Mouse (Mus musculus): ENCODE results near the gene Slc19a3. TPM values are rescaled to one million over a fixed set of nuclear protein-coding genes. Genes with fewer than 3 reads are reported as not detected.

Gene Slc19a3
- polyA plus RNA-seq, 1 experiment from 2014 or later = 0.56 TPM

- Histone ChIP-seq H3K4me2 (replicated peaks; ENCODE audit: low read depth, low read length) (no peak within 1 kb of the TSS), H3K9ac (replicated peaks; ENCODE audit: low read depth, low read length) (no peak within 1 kb of the TSS), H3K27ac (ENCODE audit: low read length) (no peak within 1 kb of the TSS), H3K4me1 (ENCODE audit: control insufficient read depth, insufficient read depth, low read length) (no peaks in the 10 kb centered on the region), H3K36me3 (ENCODE audit: control insufficient read depth, insufficient read depth, low read length) (no peaks in the 10 kb centered on the region), H3K27me3 (ENCODE audit: control insufficient read depth, insufficient read depth, low read length) (no peaks in the 10 kb centered on the region), H3K9me3 (ENCODE audit: control insufficient read depth, low read depth, low read length) (no peaks in the 10 kb centered on the region), H3K4me3 (ENCODE audit: low read depth, low read length) (no peak within 1 kb of the TSS)
- WGBS = 88% methylated on average over 4 of the region's 4 CpGs
- no peak for ATAC-seq (ENCODE audit: insufficient number of reproducible peaks, insufficient read depth, low FRiP score, low read depth)
These were observed 22.4 kb upstream of the Slc19a3 start, which contains the start of gene Krtap28-13 for GRCm38 (mm10) chr1:83060643-83061042. Gene Krtap28-13, plus strand, starts transcription at chr1:83060930.

DNA sequence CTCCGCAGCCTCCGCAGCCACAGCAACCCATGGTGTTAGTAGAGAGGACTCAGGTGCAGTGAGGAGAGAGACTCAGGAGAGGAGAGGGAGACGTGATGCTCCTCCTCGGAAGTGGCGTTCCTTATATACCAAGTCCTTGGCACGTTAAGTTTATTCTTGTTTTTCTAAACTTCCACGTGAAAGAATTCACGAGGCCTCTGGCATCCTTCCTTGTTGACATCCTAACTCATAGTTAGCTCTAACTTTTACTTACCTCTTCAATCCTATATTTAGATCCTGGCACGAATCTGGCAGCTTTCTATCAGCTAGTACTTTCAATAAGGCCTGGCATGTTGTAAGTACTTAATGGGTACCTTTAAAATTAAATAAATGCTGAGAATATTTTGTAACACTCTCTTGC, 21.0 kb upstream of the Slc19a3 start, which contains the start of gene A030005K14Rik:
A030005K14Rik (minus strand) TSS at position 101 of the 400 bp plus-strand sequence.
- Histone ChIP-seq H3K36me3 (ENCODE audit: control insufficient read depth, insufficient read depth, low read length) (no peaks in the 10 kb centered on the region), H3K27me3 (ENCODE audit: control insufficient read depth, insufficient read depth, low read length) (no peaks in the 10 kb centered on the region), H3K9ac (replicated peaks; ENCODE audit: low read depth, low read length) (no peak within 1 kb of the TSS), H3K4me2 (replicated peaks; ENCODE audit: low read depth, low read length) (no peak within 1 kb of the TSS), H3K9me3 (ENCODE audit: control insufficient read depth, low read depth, low read length) (no peaks in the 10 kb centered on the region), H3K4me1 (ENCODE audit: control insufficient read depth, insufficient read depth, low read length) (no peaks in the 10 kb centered on the region), H3K27ac (ENCODE audit: low read length) (no peak within 1 kb of the TSS), H3K4me3 (ENCODE audit: low read depth, low read length) (no peak within 1 kb of the TSS)
- no peak for ATAC-seq (ENCODE audit: insufficient number of reproducible peaks, insufficient read depth, low FRiP score, low read depth)
- WGBS = 86% methylated on average over 9 of the region's 9 CpGs

- Histone ChIP-seq H3K27me3 (ENCODE audit: control insufficient read depth, insufficient read depth, low read length) (no peaks in the 10 kb centered on the region), H3K4me3 (ENCODE audit: low read depth, low read length) (no peak overlapping the region), H3K36me3 (ENCODE audit: control insufficient read depth, insufficient read depth, low read length) (no peaks in the 10 kb centered on the region), H3K9me3 (ENCODE audit: control insufficient read depth, low read depth, low read length) (no peaks in the 10 kb centered on the region), H3K4me2 (replicated peaks; ENCODE audit: low read depth, low read length) (no peak overlapping the region), H3K9ac (replicated peaks; ENCODE audit: low read depth, low read length) (no peak overlapping the region), H3K27ac (ENCODE audit: low read length) (no peak overlapping the region), H3K4me1 (ENCODE audit: control insufficient read depth, insufficient read depth, low read length) (no peaks in the 10 kb centered on the region)
- 18% methylated on average over 1 of the region's 1 CpGs for WGBS
- no peak for ATAC-seq (ENCODE audit: insufficient number of reproducible peaks, insufficient read depth, low FRiP score, low read depth)
These were observed 20.2 kb upstream of the Slc19a3 start for GRCm38 (mm10) chr1:83058481-83058880.

DNA sequence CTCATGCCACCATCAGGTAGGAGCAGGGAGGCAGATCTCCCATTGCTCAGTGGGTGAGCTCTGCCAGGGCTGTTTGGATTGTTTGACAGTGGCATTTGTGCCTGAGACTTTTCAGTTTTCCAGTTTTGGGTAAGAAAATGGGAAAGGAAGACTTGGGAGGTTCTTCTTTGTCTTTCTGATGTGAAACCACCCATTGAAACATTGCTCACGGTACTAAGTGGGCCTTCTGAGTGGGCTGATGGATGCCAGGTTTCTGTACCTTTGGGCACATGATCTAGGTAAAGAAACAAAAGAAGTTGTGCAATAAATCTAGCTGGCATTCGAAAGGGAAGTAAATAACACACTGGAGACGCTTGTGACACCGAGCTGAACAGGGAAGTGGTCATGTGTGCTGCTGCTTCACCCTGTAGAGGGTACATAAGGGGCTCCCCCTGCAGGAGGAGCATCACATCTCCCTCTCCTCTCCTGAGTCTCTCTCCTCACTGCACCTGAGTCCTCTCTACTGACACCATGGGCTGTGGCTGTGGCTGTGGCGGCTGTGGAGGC, 6.7 kb upstream of the Slc19a3 start, which contains the start of gene Gm47969:
Gm47969 (plus strand) TSS at position 51 of the 546 bp plus-strand sequence.
- Histone ChIP-seq H3K4me2 (replicated peaks; ENCODE audit: low read depth, low read length) (no peak within 1 kb of the TSS), H3K27me3 (ENCODE audit: control insufficient read depth, insufficient read depth, low read length) (no peaks in the 10 kb centered on the region), H3K4me3 (ENCODE audit: low read depth, low read length) (no peak within 1 kb of the TSS), H3K9ac (replicated peaks; ENCODE audit: low read depth, low read length) (no peak within 1 kb of the TSS), H3K4me1 (ENCODE audit: control insufficient read depth, insufficient read depth, low read length) (no peaks in the 10 kb centered on the region), H3K27ac (ENCODE audit: low read length) (no peak within 1 kb of the TSS), H3K36me3 (ENCODE audit: control insufficient read depth, insufficient read depth, low read length) (no peaks in the 10 kb centered on the region), H3K9me3 (ENCODE audit: control insufficient read depth, low read depth, low read length) (no peaks in the 10 kb centered on the region)
- ATAC-seq (ENCODE audit: insufficient number of reproducible peaks, insufficient read depth, low FRiP score, low read depth) = no peak
- WGBS = 84% methylated on average over 5 of the region's 5 CpGs

- Histone ChIP-seq H3K36me3 (ENCODE audit: control insufficient read depth, insufficient read depth, low read length) (no peaks in the 10 kb centered on the region), H3K9ac (replicated peaks; ENCODE audit: low read depth, low read length) (no peak within 1 kb of the TSS), H3K9me3 (ENCODE audit: control insufficient read depth, low read depth, low read length) (no peaks in the 10 kb centered on the region), H3K27me3 (ENCODE audit: control insufficient read depth, insufficient read depth, low read length) (no peaks in the 10 kb centered on the region), H3K27ac (ENCODE audit: low read length) (no peak within 1 kb of the TSS), H3K4me2 (replicated peaks; ENCODE audit: low read depth, low read length) (no peak within 1 kb of the TSS), H3K4me1 (ENCODE audit: control insufficient read depth, insufficient read depth, low read length) (no peaks in the 10 kb centered on the region), H3K4me3 (ENCODE audit: low read depth, low read length) (no peak within 1 kb of the TSS)
- WGBS = 89% methylated on average over 2 of the region's 2 CpGs
- no peak for ATAC-seq (ENCODE audit: insufficient number of reproducible peaks, insufficient read depth, low FRiP score, low read depth)
These were observed 4.1 kb upstream of the Slc19a3 start, which contains the start of gene Krtap28-10 for GRCm38 (mm10) chr1:83042380-83042779. Gene Krtap28-10, minus strand, starts transcription at chr1:83042480.

- Histone ChIP-seq H3K27ac (ENCODE audit: low read length) (no peak overlapping the region), H3K36me3 (ENCODE audit: control insufficient read depth, insufficient read depth, low read length) (no peaks in the 10 kb centered on the region), H3K4me2 (replicated peaks; ENCODE audit: low read depth, low read length) (no peak overlapping the region), H3K9me3 (ENCODE audit: control insufficient read depth, low read depth, low read length) (no peaks in the 10 kb centered on the region), H3K9ac (replicated peaks; ENCODE audit: low read depth, low read length) (no peak overlapping the region), H3K4me3 (ENCODE audit: low read depth, low read length) (no peak overlapping the region), H3K27me3 (ENCODE audit: control insufficient read depth, insufficient read depth, low read length) (no peaks in the 10 kb centered on the region), H3K4me1 (ENCODE audit: control insufficient read depth, insufficient read depth, low read length) (no peaks in the 10 kb centered on the region)
- no peak for ATAC-seq (ENCODE audit: insufficient number of reproducible peaks, insufficient read depth, low FRiP score, low read depth)
- 62% methylated on average over 4 of the region's 4 CpGs for WGBS
These were observed 832 bp upstream of the Slc19a3 start for GRCm38 (mm10) chr1:83039080-83039479.

DNA sequence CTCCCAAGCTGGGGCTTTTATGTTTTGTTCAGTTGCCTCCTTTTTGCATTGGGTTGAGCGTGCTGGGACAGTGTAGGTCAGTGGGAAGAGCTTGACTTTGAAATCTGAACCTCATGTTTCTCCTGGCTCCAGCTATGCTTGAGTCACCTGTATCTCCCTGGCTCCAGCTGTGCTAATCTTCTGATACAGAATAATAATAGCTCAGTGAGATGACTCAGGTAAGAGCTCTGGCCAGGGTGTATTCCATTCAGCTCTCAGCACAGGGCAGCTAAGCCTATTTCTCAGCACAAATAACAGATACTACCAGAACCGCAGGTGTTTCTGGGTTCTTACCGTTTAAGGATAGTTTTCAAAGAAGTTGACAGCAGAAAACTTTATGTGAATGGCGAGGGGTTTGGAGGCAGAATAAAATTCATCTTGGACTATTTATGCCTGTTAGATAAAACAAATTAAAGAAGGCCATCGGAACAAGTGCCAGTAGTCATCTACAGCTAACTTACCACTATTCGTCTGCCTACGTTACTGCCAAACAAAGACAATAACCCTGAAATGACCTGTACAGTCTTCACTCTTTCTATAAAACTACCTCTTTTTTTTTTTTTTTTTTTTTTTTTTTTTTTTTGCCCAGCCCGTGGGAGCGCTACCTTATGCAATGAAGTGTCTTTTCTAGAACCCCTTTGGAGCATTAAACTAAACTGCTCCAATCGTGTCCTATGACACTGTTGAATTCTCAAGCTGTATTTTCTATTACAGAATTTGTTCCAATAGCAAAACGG, 1.2 kb downstream of the Slc19a3 start:
- 73% methylated on average over 11 of the region's 11 CpGs for WGBS
- Histone ChIP-seq H3K4me1 (ENCODE audit: control insufficient read depth, insufficient read depth, low read length) (no peaks in the 10 kb centered on the region), H3K4me2 (replicated peaks; ENCODE audit: low read depth, low read length) (no peak overlapping the region), H3K36me3 (ENCODE audit: control insufficient read depth, insufficient read depth, low read length) (no peaks in the 10 kb centered on the region), H3K4me3 (ENCODE audit: low read depth, low read length) (no peak overlapping the region; the same call in 1 of the 2 replicates), H3K27ac (ENCODE audit: low read length) (no peak overlapping the region), H3K9me3 (ENCODE audit: control insufficient read depth, low read depth, low read length) (no peaks in the 10 kb centered on the region), H3K27me3 (ENCODE audit: control insufficient read depth, insufficient read depth, low read length) (no peaks in the 10 kb centered on the region), H3K9ac (replicated peaks; ENCODE audit: low read depth, low read length) (no peak overlapping the region)
- ATAC-seq (ENCODE audit: insufficient number of reproducible peaks, insufficient read depth, low FRiP score, low read depth) = no peak

DNA sequence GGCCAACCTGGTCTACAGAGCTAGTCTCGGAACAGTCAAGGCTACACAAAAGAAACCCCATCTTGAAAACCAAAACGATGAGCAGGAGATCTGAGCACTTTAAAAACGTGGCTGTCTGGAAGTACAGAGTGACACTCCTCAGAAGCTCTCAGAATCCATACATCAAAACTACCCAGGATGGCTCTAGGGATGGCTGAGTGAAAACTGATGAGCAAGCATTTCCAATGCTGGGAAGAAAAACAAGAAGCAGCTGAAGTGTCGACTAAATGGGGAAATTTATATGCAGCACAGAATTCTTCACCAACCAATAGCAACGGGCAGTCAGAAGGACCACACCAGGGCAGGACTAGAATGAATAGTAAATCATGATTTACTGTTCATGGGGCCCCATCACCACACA, 3.7 kb downstream of the Slc19a3 start:
- no peak overlapping the region for H3K9ac ChIP-seq (replicated peaks; ENCODE audit: low read depth, low read length)
- H3K4me1 ChIP-seq (ENCODE audit: control insufficient read depth, insufficient read depth, low read length) = no peaks in the 10 kb centered on the region
- no peaks in the 10 kb centered on the region for H3K9me3 ChIP-seq (ENCODE audit: control insufficient read depth, low read depth, low read length)
- no peak overlapping the region for H3K27ac ChIP-seq (ENCODE audit: low read length)
- no peak overlapping the region for H3K4me2 ChIP-seq (replicated peaks; ENCODE audit: low read depth, low read length)
- WGBS = 71% methylated on average over 5 of the region's 5 CpGs
- H3K36me3 ChIP-seq (ENCODE audit: control insufficient read depth, insufficient read depth, low read length) = no peaks in the 10 kb centered on the region
- ATAC-seq (ENCODE audit: insufficient number of reproducible peaks, insufficient read depth, low FRiP score, low read depth) = no peak
- no peak overlapping the region for H3K4me3 ChIP-seq (ENCODE audit: low read depth, low read length)
- H3K27me3 ChIP-seq (ENCODE audit: control insufficient read depth, insufficient read depth, low read length) = no peaks in the 10 kb centered on the region
